Mouse (Mus musculus): ENCODE results near the gene Prr11.

- TF ChIP-seq CTCF (IDR thresholded peaks at IDR 0.05; ENCODE audit: low read depth) (no peak), EP300 (IDR thresholded peaks at IDR 0.05; ENCODE audit: low read depth) (no peak)
Observed at GRCm38 (mm10) chr11:87062087-87062486, 46.4 kb downstream of the Prr11 start.
